Mouse (Mus musculus) E14TG2a.4 (cell line): ENCODE measurements around the gene Diaph3.

ENCODE experiments used
- CTCF ChIP-seq: conservative IDR thresholded peaks from 2 replicates; pipeline ENCODE4 v1.5.1; 2014; ENCODE audit warnings: low read length
- POU5F1 ChIP-seq: IDR thresholded peaks from 2 replicates; pipeline ENCODE4 v1.6.1; 2014; ENCODE audit warnings: low read length, borderline replicate concordance

DNA sequence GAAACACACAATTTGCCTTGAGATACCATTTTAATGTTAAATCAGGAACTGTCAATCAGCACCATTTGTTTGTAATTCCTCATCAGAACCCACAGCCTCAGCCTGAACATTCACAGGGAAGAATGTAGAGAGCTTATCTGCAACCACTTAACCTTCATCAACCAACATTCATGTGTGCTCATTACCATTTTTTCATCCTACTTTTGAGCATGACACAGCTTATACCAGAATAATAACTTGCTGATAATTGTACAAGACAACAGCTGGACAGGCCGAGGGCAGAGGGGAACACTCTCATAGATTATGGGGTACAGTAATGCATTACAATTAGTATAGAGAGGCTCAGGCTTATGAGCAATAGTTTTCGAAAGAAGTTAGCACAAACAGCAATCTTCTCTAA, 203.1 kb downstream of the Diaph3 start:
- TF ChIP-seq CTCF: no peak
- TF ChIP-seq POU5F1: no peak
